Mouse (Mus musculus) megakaryocyte, adult 5-6 weeks (primary cell): ENCODE data around the gene Ptprj. TPM values are rescaled to one million over a fixed set of nuclear protein-coding genes. Genes with fewer than 3 reads are reported as not detected.
"Not testable (repeated sequence)": the region's sequence is repeated elsewhere in the genome, so short reads cannot be mapped to it uniquely, and the experiment has no call there.

Experiments used
- ATAC-seq: 2 replicates; pipeline ENCODE4 v1.8.0; 2016; ENCODE audit warnings: mild to moderate bottlenecking, inconsistent platforms; ENCODE audit not compliant: poor library complexity, severe bottlenecking
- total RNA-seq, 2 experiments: library from RNA; stranded (forward) in 1 of 2; stranded (reverse) in 1 of 2; fragments of 153-499, 151-499 nt in 1 of 2; fragments of 221-1000, 200-1000 nt in 1 of 2; gene quantifications; 2 replicates each; pipeline versions ENCODE4 v1.2.3 to v1.2.4; 2015 to 2017

Ptprj gene
- total RNA-seq, 2 experiments from 2014 or later: 94.7 to 103 TPM

GRCm38 (mm10) chr2:90440169-90440568 lies 140.3 kb downstream of the Ptprj start:
- not testable (repeated sequence) for ATAC-seq

DNA sequence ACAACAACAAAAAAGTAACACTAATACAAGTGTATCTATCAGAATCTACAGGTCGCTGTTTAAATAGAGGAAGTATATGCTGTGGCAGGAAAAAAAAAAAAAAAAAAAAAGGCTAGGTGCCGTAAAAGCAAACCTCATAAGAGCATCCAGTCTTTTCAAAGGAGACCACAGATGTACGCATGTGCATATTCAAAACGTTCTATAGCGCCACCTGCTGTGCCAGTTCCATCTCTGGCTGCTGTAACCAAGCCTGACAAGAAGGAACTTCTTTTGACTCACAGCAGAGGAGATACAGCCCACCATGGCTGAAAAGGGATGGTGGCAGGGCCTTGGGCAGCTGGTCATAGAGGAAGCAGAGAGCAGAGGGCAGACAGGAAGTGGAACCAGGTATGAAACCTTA lies 143.0 kb downstream of the Ptprj start:
- ATAC-seq: peak; percentile 52

DNA sequence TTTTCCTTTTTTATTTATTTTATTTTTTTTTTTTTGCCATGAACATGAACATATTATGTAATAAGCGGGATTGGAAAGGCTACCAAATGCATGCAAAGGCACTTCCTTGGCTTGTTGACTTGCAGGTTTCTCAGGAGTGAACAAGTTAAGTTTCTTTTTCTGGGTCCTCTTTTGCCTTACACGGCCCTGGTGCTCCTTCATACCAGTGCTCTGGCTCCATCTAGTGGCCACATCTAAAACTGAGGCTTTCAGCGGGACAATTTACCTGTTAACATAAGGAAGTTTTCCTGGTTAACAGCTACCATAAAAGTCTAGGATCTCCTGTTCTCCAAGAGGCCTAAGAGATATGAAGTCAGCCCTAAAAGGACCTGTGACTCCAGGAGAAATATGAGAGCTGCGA lies 150.7 kb downstream of the Ptprj start:
- peak; percentile 87 for ATAC-seq

DNA sequence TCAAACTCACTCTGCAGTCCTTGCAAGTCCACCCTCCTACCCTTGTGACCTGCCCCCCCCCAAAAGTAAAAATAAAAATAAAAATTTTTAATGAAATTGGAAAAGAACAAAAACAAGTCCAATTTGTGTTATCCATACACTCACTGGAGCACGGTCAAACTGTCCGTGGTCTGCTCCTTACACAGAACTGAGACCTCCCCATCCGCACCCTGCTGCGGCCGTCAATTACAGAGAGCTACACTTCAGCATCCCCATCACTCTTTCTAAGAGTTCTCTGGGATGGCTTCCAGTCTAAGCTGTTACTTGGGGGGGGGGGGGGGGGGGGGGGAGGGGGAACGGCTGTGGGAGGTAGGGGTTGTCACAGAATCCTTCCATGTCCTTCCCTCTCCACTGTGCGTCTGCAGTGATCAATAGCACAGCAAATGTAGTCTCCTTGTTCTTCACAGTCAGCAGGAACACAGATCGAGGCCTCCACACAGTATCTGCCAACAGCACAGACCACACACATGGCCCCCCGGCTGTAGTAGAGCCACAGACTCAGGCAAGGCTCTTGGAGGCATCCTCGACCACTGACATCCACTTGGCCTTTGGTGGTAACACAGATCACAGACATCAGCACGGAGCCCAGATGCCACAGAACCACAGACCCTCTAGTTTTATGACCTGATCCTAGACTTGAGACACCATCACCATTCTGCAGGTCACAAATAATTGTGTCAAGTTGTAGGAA lies 151.3 kb downstream of the Ptprj start:
- ATAC-seq: not testable (repeated sequence)

DNA sequence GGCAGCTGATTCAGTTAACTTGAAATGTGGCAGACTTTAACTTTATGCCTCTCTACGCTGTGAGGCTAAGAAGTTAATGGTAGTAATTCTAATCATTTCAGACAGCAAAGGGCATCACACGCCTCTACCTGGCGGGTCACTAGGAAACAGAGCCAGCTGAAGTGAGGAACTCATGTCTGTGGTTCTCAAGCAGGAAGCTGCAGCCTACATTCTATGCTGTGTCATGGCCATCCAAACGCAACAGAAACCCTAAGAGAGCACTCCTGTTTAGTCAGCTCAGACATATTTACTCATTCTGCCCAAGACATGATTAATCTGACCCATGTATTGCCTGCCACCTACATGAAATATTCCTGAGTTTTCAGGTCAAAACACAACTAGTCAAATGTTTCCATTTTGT lies 155.5 kb downstream of the Ptprj start:
- ATAC-seq: not testable (repeated sequence)

DNA sequence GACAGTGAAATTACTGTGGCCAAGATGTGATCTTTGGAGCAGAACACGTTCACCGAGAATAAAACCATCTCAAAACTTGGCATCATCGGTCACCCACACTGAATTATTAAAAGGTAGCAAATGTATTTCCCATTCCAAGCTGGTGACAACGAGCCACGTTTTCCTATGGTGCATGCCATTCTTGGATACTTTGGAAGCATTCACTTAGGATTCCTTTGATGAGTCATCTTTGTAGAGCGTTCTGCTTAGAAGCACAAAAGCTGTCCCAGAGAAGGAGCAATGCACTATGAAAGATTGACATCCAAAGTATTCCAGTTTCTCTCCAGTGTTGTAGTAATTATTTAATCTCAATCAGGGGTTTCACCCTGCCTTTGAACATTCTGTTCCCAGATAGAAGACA lies 158.2 kb downstream of the Ptprj start:
- not testable (repeated sequence) for ATAC-seq

DNA sequence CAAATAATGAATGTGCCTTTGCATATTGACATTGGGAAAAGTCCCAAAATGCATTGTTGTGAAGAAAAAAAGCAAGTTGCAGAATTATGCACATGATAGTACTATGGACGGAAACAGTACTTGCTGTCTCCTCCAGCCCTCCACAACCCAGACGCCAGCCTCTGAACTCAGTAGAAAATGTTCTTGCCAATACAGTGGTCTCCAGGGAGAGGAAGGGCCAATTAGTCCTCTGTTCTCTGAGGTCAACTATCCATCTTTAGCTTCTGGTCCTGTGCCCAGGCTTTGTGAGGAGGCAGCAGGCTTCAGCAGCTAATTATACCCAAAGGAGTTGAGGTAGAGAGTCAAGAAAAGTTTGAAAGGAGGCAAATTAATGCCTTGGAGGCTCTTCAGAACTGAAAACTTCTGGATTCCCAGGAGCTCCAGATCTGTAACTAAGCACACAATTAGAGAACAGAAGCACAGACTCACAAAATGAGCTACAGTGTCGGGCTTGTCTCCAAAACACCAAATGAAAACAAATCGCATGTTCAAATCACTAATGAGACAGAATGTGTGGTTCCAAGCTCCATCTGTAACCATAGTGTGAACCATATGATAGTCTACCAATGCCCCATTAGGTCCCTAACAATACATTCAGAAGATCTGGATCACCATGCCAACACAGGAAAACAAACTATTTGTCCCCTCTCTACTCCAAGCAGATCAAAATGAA lies 166.2 kb downstream of the Ptprj start:
- not testable (repeated sequence) for ATAC-seq

DNA sequence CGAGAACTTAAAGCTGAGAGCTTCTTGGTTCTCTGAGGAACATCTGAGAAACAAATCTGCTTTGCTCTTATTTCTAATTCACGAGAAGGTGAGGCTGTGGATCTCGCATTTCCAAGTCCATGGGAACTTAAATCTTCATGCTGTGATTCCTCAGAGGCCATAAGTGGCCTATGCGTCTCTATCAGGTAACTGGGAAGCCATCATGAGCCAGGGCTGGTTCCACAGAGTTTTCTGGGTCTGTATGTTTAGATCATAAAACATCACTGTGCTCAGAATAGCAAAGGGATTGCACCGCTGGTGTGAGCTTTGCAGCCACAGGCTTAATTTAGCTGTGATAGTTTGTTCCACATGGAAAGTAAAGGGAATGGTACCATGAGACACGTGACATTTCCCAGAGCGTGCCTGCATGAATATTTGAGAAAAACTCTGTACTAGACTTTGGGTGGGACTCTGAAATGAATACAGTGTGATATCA lies 181.8 kb downstream of the Ptprj start, which contains the start of gene Olfr1274-ps:
Olfr1274-ps (plus strand) TSS at position 51 of the 475 bp plus-strand sequence.
- not testable (repeated sequence) for ATAC-seq

Other genes starting within 250 kb of the Ptprj start
- not detected in 2 replicates for gene Olfr1274-ps, start 182.0 kb downstream of the Ptprj start, total RNA-seq (2015)
- not detected in 2 replicates for gene Olfr1274-ps, start 182.0 kb downstream of the Ptprj start, total RNA-seq (2017)
- 50.0 and 55.9 TPM in 2 replicates for gene Nup160, start 96.6 kb upstream of the Ptprj start, total RNA-seq (2015)
- gene Nup160, start 96.6 kb upstream of the Ptprj start, total RNA-seq (2017): 40.3 and 41.6 TPM in 2 replicates
- gene Fnbp4, start 164.7 kb upstream of the Ptprj start, total RNA-seq (2015): 73.0 and 77.6 TPM in 2 replicates
- 119 and 139 TPM in 2 replicates for gene Fnbp4, start 164.7 kb upstream of the Ptprj start, total RNA-seq (2017)
- not detected in 2 replicates for gene Agbl2, start 202.1 kb upstream of the Ptprj start, total RNA-seq (2015)
- not detected in 2 replicates for gene Agbl2, start 202.1 kb upstream of the Ptprj start, total RNA-seq (2017)